In genomic region chr17:87628706-87629105, GRCm38 (mm10) we compare ENCODE assay signal across 16 mouse cellular contexts.
"Had no signal": no experiment of that assay in that cellular context is flagged by ENCODE, and none has a peak within 500 bp of the region (broad histone marks: within the 10 kb centered on the region; RNA-seq: fewer than 3 reads in every experiment).

No protein-coding gene starts in this region.

- H3K27me3 ChIP-seq: neural tube, embryonic 12.5 days had no signal

- H3K27ac ChIP-seq: layer of hippocampus, adult 2 months; liver, embryonic 15.5 days; midbrain, embryonic 10.5 days; neural tube, embryonic 12.5 days had no signal

- DNase-seq: kidney, adult 18-20 months; kidney, postnatal 10 days; kidney, postnatal 4 days; left cerebral cortex, postnatal 4 days; lung, adult 2 months; lung, postnatal 36 days; midbrain, embryonic 14.5 days; right cerebral cortex, postnatal 14 days; thymus, adult 18-20 months; thymus, postnatal 25 days had no signal

- H3K9me3 ChIP-seq: liver, embryonic 15.5 days; midbrain, embryonic 10.5 days; neural tube, embryonic 12.5 days had no signal

- H3K36me3 ChIP-seq: liver, embryonic 15.5 days; midbrain, embryonic 10.5 days; neural tube, embryonic 12.5 days had no signal

- H3K9ac ChIP-seq: liver, embryonic 15.5 days; neural tube, embryonic 12.5 days had no signal

- H3K4me2 ChIP-seq: liver, embryonic 11.5 days; liver, embryonic 15.5 days; neural tube, embryonic 12.5 days had no signal

- H3K4me1 ChIP-seq: liver, embryonic 15.5 days; midbrain, embryonic 10.5 days; neural tube, embryonic 12.5 days had no signal

- H3K4me3 ChIP-seq: layer of hippocampus, adult 2 months; liver, embryonic 15.5 days; midbrain, embryonic 10.5 days; neural tube, embryonic 12.5 days had no signal

- ATAC-seq: lung, postnatal 0 days had no signal
